Mouse (Mus musculus): ENCODE results near the gene Fastkd3.

The Fastkd3 gene

GRCm38 (mm10) chr13:68603085-68603484 lies 21.1 kb downstream of the Fastkd3 start:
- in situ Hi-C loops (cut with MboI, MseI): no loop called here

GRCm38 (mm10) chr13:68605689-68606126 lies 23.7 kb downstream of the Fastkd3 start:
- in situ Hi-C loops (cut with MboI, MseI): no loop called here

DNA sequence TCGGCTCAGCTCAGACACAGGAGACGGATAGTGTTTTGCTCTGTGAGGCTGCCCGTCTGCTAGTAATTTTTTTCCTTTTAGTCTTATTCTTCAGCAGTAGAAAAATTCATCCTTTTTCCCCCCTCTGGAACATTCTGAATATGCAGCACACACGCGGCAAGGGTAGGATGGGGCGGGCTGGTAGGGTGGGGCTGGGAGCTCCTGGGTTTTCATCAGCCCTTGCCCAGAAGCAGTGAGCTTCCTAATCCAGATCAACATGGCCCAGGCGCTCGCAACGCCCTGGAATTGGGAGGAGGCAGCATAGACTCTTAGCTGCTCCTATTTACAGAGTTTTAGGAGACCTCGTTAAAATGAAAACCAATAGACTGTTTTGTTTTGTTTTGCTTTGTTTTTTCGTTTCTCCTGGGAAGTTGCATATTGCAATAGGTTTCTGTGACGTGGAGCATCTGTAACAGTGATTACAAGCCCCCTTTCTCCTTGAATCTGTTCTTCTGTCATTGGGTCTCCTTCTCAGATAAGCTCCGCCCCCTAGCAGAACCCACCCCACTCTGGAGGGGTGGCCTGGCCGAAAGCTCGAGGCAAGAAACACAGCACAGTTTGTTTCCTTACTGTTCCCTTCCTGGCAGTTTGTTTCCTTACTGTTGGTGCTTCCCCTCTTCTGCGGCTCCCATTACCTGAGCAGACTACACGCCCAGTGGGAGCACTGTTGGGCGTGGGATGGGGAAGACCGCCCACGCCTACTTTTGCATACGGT lies 25.8 kb downstream of the Fastkd3 start:
- in situ Hi-C loops (cut with MboI, MseI): no loop called here

DNA sequence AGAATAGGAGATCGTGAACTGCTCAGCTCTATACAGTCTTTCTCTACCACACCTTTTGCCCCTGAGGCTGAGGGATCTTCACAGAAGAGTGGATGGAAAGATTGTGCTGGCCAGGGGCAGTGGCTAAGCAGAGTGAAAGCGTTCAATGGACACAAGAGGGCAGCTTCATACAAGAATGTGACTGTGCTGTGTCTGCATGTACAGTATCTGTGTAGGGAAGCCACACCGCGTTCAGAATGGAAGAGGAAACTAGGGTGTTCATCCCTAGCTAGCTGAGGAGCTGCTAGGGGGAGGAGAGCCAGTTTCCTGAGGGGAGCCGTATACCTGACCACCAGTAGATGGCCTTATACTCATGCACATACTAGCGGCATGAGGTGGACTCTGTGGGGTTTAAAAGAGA lies 40.8 kb downstream of the Fastkd3 start:
- in situ Hi-C loops (cut with MboI, MseI): no loop called here

DNA sequence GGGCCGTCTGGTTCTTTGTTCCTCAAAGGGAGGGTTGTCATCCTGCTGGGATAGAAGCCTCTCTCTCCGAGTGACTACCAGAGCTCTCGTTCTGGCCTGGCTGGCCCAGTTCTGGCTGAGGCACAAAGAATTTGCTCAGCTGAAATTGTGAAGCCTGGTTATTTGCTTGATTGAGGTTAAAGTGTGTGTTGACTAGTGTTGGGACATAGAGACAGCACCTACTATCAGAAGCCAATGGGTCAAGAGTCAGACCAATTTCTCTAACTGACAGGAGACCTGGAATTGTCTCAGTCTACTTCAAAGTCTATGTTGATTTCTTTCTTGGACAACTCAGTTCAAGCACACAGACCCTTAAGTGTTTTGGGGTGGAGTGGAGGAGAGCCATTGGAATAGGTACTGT lies 45.0 kb downstream of the Fastkd3 start:
- in situ Hi-C loops (cut with MboI, MseI): no loop called here
